Mouse (Mus musculus) embryonic facial prominence, embryonic 13.5 days (tissue): Measurements from ENCODE around the gene Ppp1r14d. TPM values are rescaled to one million over a fixed set of nuclear protein-coding genes. Genes with fewer than 3 reads are reported as not detected.

Experiments
- ATAC-seq: fragments of 200-750 bp; cut with Nextera tagmentation; 2 replicates; pipeline ENCODE4 v1.8.0; 2017; ENCODE audit warnings: low read depth; ENCODE audit not compliant: insufficient number of reproducible peaks, insufficient read depth, low FRiP score, low TSS enrichment
- H3K27ac ChIP-seq: fragments of 300-500 bp; sonication (generic); 2 replicates; pipeline ENCODE4 v1.5.1; 2015; ENCODE audit warnings: moderate library complexity, mild to moderate bottlenecking, inconsistent platforms
- H3K27me3 ChIP-seq: fragments of 300-500 bp; sonication (generic); 2 replicates; pipeline ENCODE4 v1.6.1; 2015; ENCODE audit warnings: mild to moderate bottlenecking, inconsistent platforms
- H3K36me3 ChIP-seq: fragments of 300-500 bp; sonication (generic); 2 replicates; pipeline ENCODE4 v1.6.1; 2015; ENCODE audit warnings: mild to moderate bottlenecking, inconsistent platforms
- H3K4me1 ChIP-seq: fragments of 300-500 bp; sonication (generic); 2 replicates; pipeline ENCODE4 v1.6.1; 2015; ENCODE audit warnings: inconsistent platforms
- H3K4me2 ChIP-seq: fragments of 300-500 bp; sonication (generic); 2 replicates; pipeline ENCODE4 v1.6.1; 2015; ENCODE audit warnings: moderate library complexity, mild to moderate bottlenecking, inconsistent platforms
- H3K4me3 ChIP-seq: fragments of 300-500 bp; sonication (generic); 2 replicates; pipeline ENCODE4 v1.5.1; 2015; ENCODE audit warnings: mild to moderate bottlenecking, inconsistent platforms
- H3K9ac ChIP-seq: fragments of 300-500 bp; sonication (generic); 2 replicates; pipeline ENCODE4 v1.6.1; 2015; ENCODE audit warnings: mild to moderate bottlenecking, inconsistent platforms
- H3K9me3 ChIP-seq: fragments of 300-500 bp; sonication (generic); 2 replicates; pipeline ENCODE4 v1.6.1; 2016; ENCODE audit warnings: inconsistent platforms
- WGBS: fragments of 180-500 bp; shearing (Covaris S2); methylation state at CpG from one replicate; pipeline ENCODE4 v1.1.7; 2015; ENCODE audit warnings: mixed read lengths; 5-methylcytosine and 5-hydroxymethylcytosine counted together
- polyA plus RNA-seq: library from polyadenylated mRNA; unstranded; fragments of >200 nt; fragmentation: Nextera tagmentation; extraction: Ambion mirVana; gene quantifications from 2 replicates; pipeline ENCODE4 v1.2.1, GENCODE M21; 2015

Gene Ppp1r14d
- polyA plus RNA-seq, 1 experiment from 2014 or later, result 0.28 TPM

- WGBS, result 75% methylated on average over 2 of the region's 2 CpGs
- H3K36me3 ChIP-seq, result peaks cover 16% of the 10 kb centered on the region
- ATAC-seq, result no peak
- no peak overlapping the region for H3K4me2 ChIP-seq
- H3K9me3 ChIP-seq, result no peaks in the 10 kb centered on the region
- no peak overlapping the region for H3K9ac ChIP-seq
- H3K27ac ChIP-seq, result no peak overlapping the region
- peaks cover 34% of the 10 kb centered on the region for H3K4me1 ChIP-seq
- H3K4me3 ChIP-seq, result no peak overlapping the region
- H3K27me3 ChIP-seq, result peaks cover 40% of the 10 kb centered on the region
Measured at GRCm38 (mm10) chr2:119170282-119170681, 59.4 kb downstream of the Ppp1r14d start.

Other genes with a start within 250 kb of the Ppp1r14d start
- 25.4 and 25.7 TPM in 2 replicates for gene Ccdc32, start 200.5 kb downstream of the Ppp1r14d start, polyA plus RNA-seq
- 4.2 and 4.9 TPM in 2 replicates for gene Rpusd2, start 195.1 kb downstream of the Ppp1r14d start, polyA plus RNA-seq
- gene Knl1, start 182.8 kb downstream of the Ppp1r14d start, polyA plus RNA-seq, result 56.7 and 58.6 TPM in 2 replicates
- 49.7 and 56.9 TPM in 2 replicates for gene Rad51, start 117.1 kb downstream of the Ppp1r14d start, polyA plus RNA-seq
- 37.5 and 40.9 TPM in 2 replicates for gene Rmdn3, start 72.9 kb downstream of the Ppp1r14d start, polyA plus RNA-seq
- 3.2 and 4.7 TPM in 2 replicates for gene Gchfr, start 62.1 kb downstream of the Ppp1r14d start, polyA plus RNA-seq
- 0.78 and 1.0 TPM in 2 replicates for gene Gm14137, start 55.4 kb downstream of the Ppp1r14d start, polyA plus RNA-seq
- 51.3 and 60.6 TPM in 2 replicates for gene Zfyve19, start 21.3 kb downstream of the Ppp1r14d start, polyA plus RNA-seq
- gene Dnajc17, start 21.1 kb downstream of the Ppp1r14d start, polyA plus RNA-seq, result 25.3 and 31.1 TPM in 2 replicates
- gene Spint1, start 7.5 kb upstream of the Ppp1r14d start, polyA plus RNA-seq, result 15.3 and 15.4 TPM in 2 replicates
- gene Rhov, start 41.4 kb upstream of the Ppp1r14d start, polyA plus RNA-seq, result 16.7 and 17.9 TPM in 2 replicates
- gene Vps18, start 58.8 kb upstream of the Ppp1r14d start, polyA plus RNA-seq, result 20.1 and 20.7 TPM in 2 replicates
- gene Dll4, start 95.9 kb upstream of the Ppp1r14d start, polyA plus RNA-seq, result 4.2 and 4.6 TPM in 2 replicates
- 1.7 and 1.8 TPM in 2 replicates for gene Chac1, start 121.3 kb upstream of the Ppp1r14d start, polyA plus RNA-seq
- gene Ino80, start 247.8 kb upstream of the Ppp1r14d start, polyA plus RNA-seq, result 4.5 and 4.9 TPM in 2 replicates